Mouse (Mus musculus) kidney, postnatal 0 days (tissue): Measurements from ENCODE around the gene Gm11172. TPM values are rescaled to one million over a fixed set of nuclear protein-coding genes. Genes with fewer than 3 reads are reported as not detected.

Experiments
- ATAC-seq: fragments of 200-750 bp; cut with Nextera tagmentation; replicated peaks from 2 replicates; pipeline ENCODE4 v1.8.0; 2017; ENCODE audit warnings: low read depth, moderate number of reproducible peaks, moderate TSS enrichment, moderate library complexity; ENCODE audit not compliant: low FRiP score
- DNase-seq: peaks from one replicate; pipeline ENCODE4 v3.0.0-alpha.2; 2016; ENCODE audit warnings: low spot score
- H3K27ac ChIP-seq: fragments of 300-500 bp; sonication (generic); 2 replicates; pipeline ENCODE4 v1.5.1; 2014; ENCODE audit warnings: mild to moderate bottlenecking
- H3K27me3 ChIP-seq: fragments of 300-500 bp; sonication (generic); 2 replicates; pipeline ENCODE4 v1.6.1; 2014; ENCODE audit warnings: low read length, mixed read lengths; ENCODE audit not compliant: insufficient read depth
- H3K36me3 ChIP-seq: fragments of 300-500 bp; sonication (generic); 2 replicates; pipeline ENCODE4 v1.6.1; 2014; ENCODE audit warnings: low read length, mixed read lengths; ENCODE audit not compliant: insufficient read depth
- H3K4me1 ChIP-seq: fragments of 300-500 bp; sonication (generic); replicated peaks from 2 replicates; pipeline ENCODE4 v1.6.1; 2014; ENCODE audit warnings: antibody characterized with exemption, low read length, mixed read lengths; ENCODE audit not compliant: insufficient read depth
- H3K4me2 ChIP-seq: fragments of 300-500 bp; sonication (generic); 2 replicates; pipeline ENCODE4 v1.6.1; 2014; ENCODE audit warnings: mild to moderate bottlenecking, low read length, moderate library complexity, mixed read lengths
- H3K4me3 ChIP-seq: fragments of 300-500 bp; sonication (generic); replicated peaks from 2 replicates; pipeline ENCODE4 v1.5.1; 2014; ENCODE audit warnings: low read depth, low read length
- H3K9ac ChIP-seq: fragments of 300-500 bp; sonication (generic); 2 replicates; pipeline ENCODE4 v1.6.1; 2014; ENCODE audit warnings: low read depth, low read length
- H3K9me3 ChIP-seq: fragments of 300-500 bp; sonication (generic); replicated peaks from 2 replicates; pipeline ENCODE4 v1.6.1; 2016; ENCODE audit warnings: low read length, inconsistent platforms, mixed read lengths
- CTCF ChIP-seq: IDR thresholded peaks from 2 replicates; pipeline ENCODE4 v1.5.1; 2016; ENCODE audit warnings: antibody characterized with exemption, low read depth, mild to moderate bottlenecking, moderate library complexity
- WGBS: fragments of 180-500 bp; shearing (Covaris S2); extraction: QIAGEN DNeasy Blood & Tissue Kit; methylation state at CpG from one replicate; pipeline ENCODE4 v1.1.7; 2014; 5-methylcytosine and 5-hydroxymethylcytosine counted together
- polyA plus RNA-seq: library from polyadenylated mRNA; unstranded; fragments of >200 nt; fragmentation: Nextera tagmentation; extraction: Ambion mirVana; gene quantifications from 2 replicates; pipeline ENCODE4 v1.2.1, GENCODE M21; 2015

The Gm11172 gene
- polyA plus RNA-seq, 1 experiment from 2014 or later: not detected

DNA sequence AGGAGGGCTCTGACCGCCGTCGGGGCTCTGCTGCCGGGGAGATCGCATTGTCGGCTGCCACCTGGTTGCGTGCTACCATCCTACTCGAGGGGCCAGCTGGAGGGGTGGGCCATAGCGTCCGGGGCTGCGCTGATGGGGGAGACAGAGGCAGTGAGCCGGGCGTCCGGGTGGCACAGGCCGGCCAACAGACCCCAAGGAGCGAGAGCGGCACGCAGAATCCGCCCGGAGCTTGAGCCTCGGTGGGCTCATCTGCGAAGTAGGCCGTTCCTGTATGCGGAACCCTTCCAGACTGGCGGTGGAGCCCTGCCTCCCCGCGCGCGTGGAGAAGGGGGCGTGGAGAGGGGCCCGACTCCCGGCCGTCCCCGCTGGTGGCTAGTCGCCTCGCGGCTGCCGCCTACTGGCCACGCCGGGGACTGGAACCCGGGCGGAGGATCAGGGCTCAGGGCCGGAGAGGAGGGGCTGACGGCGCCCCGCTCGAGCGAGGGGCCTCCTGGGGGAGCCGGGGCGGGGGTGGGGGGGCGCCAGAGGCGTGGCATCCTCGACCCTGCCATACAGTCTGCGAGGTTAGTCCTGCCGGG, 27.8 kb upstream of the Gm11172 start:
- DNase-seq: peak; percentile 95
- WGBS: under 1% methylated on average over 54 of the region's 55 CpGs
- Histone ChIP-seq H3K9ac (peak overlapping the region; percentile 67), H3K36me3 (no peaks in the 10 kb centered on the region), H3K4me3 (peak overlapping the region; percentile 52), H3K27ac (peak overlapping the region; percentile 96), H3K4me2 (peak overlapping the region; percentile 85), H3K9me3 (no peaks in the 10 kb centered on the region), H3K27me3 (no peaks in the 10 kb centered on the region), H3K4me1 (peaks cover 32% of the 10 kb centered on the region)
- TF ChIP-seq CTCF: peak; percentile 87
- peak; percentile 72 for ATAC-seq

DNA sequence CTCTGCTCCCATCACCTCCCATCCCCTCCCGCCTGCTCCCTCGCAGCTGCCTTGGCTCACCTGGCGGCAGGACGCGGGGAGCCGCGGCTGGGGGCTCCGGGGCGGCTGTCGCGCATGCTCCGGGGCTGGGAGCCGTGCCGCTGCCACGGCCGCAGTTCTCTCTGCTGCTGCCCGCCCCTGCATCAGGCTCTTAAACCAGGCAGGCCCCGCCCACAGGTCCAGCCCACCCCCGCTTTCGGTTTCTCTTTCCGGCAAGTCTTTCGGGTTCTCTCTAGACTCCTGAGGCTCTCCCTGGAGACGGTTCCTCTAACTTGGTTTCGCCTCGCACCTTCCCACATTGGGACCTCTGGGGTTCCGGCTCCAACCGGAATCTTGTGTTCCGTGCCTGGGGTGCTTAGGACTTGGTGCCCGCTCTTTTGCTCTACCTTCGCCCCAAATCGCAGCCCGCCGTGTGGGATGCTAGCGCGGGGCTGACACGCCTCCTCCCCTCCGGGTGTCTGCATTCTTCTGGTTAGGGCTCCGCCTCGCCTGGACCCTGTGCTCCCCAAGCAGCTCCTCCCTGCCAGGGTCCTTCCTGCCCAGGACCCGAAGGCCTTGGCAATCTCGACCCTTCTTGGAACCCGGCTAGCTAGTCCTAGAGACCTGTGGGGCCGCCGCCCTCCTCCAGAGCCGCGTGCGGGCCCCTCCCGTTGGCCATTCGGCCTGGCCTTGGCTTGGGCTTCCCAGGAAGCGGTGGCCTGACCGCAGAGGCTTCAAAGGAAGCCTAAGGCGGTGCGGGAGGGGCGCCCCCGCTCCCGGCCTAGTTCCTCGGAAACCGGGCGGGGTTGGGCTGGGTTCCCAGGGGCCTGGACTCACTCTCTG, 27.1 kb upstream of the Gm11172 start, which contains the start of gene Socs1:
Socs1 (minus strand) TSS at position 166 of the 861 bp plus-strand sequence.
- Histone ChIP-seq H3K4me1 (peaks cover 32% of the 10 kb centered on the region), H3K27ac (peak within 1 kb of the TSS; percentile 96), H3K9me3 (no peaks in the 10 kb centered on the region), H3K4me2 (peak within 1 kb of the TSS; percentile 85), H3K36me3 (no peaks in the 10 kb centered on the region), H3K9ac (peak within 1 kb of the TSS; percentile 67), H3K27me3 (no peaks in the 10 kb centered on the region), H3K4me3 (peak within 1 kb of the TSS; percentile 52)
- TF ChIP-seq CTCF: no peak
- WGBS: under 1% methylated on average over 58 of the region's 59 CpGs
- DNase-seq: peak; percentile 98
- peak; percentile 84 for ATAC-seq

DNA sequence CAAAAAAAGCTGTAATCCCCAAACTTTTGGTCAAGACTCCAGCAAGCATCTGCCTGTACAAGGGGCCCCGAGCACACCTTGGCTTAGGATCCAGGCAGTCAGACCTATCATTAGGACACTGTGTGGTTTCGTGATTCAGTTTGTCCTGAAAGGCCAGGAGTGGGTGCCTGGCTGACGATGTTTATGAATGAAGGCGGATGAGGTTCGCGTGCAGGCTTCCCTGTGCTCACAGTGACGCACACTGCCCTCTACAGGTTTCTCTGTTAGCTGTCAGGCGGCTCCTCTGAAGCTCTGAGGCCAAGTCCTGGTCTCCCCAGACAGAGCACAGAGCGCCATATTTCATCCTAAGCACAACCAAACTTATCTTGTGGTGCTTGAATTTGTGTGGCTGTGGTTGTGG, 26.4 kb upstream of the Gm11172 start:
- TF ChIP-seq CTCF: peak; percentile 86
- H3K36me3 ChIP-seq: no peaks in the 10 kb centered on the region
- WGBS: 1% methylated on average over 9 of the region's 9 CpGs
- peak overlapping the region; percentile 96 for H3K27ac ChIP-seq
- H3K9ac ChIP-seq: peak overlapping the region; percentile 67
- H3K9me3 ChIP-seq: no peaks in the 10 kb centered on the region
- H3K4me2 ChIP-seq: peak overlapping the region; percentile 85
- no peaks in the 10 kb centered on the region for H3K27me3 ChIP-seq
- H3K4me3 ChIP-seq: peak overlapping the region; percentile 52
- ATAC-seq (peak; percentile 30), DNase-seq (peak; percentile 96)
- peaks cover 32% of the 10 kb centered on the region for H3K4me1 ChIP-seq

DNA sequence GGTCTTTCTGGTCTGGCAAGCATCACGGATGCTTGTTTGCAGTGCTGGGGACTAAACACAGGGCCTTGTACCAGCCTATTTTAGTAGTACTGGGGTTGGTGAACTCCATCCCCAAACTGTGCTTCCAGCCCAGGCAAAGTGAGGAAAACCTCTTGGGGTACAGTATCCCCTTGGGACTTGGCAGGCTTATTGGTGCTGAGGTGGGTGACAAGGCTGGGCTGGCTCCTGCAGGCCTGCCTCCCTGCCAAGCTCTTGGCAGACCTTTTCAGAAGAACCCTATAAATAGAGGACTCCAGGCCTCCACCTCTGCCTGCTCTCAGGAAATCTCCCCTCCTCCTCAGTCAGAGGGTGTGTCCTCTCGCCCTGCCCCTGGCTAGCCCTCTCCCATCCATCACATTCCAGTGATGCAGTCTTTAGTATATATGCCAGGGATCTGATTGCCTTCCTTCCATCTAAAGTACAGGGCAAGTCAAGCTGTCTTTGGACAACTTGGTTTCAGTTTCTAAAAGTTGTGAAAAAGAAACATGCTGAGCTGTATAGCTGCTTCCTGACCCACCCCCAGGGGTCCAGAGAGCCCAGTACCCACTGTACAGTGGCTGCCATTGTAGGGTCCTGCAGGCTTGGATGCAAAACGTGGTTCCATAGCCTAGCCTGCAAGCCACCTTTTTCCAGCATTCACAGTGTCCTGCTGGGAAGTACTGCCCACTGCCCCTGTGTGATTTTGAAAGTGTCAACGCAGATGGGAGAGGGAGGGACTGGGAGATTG, 25.8 kb upstream of the Gm11172 start:
- no peak for ATAC-seq
- H3K4me1 ChIP-seq: peaks cover 32% of the 10 kb centered on the region
- H3K27me3 ChIP-seq: no peaks in the 10 kb centered on the region
- 0 out of 2 replicates have a peak overlapping the region, but pooled peaks have one; percentile 85 for H3K4me2 ChIP-seq
- no peaks in the 10 kb centered on the region for H3K36me3 ChIP-seq
- H3K9me3 ChIP-seq: no peaks in the 10 kb centered on the region
- no peak for TF ChIP-seq CTCF
- H3K27ac ChIP-seq: peak overlapping the region; percentile 96; the same call in 1 of the 2 replicates
- DNase-seq: no peak
- H3K9ac ChIP-seq: no peak overlapping the region
- H3K4me3 ChIP-seq: no peak overlapping the region
- WGBS: 56% methylated on average over 4 of the region's 4 CpGs

DNA sequence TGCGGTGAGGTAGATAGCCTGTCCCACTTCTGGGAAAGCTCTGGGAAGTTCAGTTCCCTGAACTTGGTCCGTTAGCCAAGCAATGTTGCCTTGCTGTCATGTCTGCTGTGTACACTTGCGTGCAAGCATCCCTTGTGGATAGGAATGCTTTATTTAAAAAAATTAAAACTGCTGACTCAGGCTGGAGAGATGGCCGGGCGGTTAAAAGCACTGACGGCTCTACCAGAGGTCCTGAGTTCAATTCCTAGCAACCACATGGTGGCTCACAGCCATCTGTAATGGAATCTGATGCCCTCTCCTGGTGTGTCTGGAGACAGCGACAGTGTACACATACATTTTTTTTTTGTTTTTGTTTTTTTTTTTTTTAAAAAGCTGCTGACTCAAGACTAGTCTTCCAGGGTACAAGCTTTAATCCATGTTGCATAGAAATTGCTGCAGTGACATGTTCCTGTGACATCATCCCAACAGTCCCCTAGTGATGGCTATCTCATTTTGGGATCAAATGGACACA, 25.1 kb upstream of the Gm11172 start:
- no peak for ATAC-seq
- DNase-seq: no peak
- Histone ChIP-seq H3K27me3 (no peaks in the 10 kb centered on the region), H3K9ac (no peak overlapping the region), H3K4me1 (peaks cover 28% of the 10 kb centered on the region), H3K4me3 (no peak overlapping the region), H3K9me3 (no peaks in the 10 kb centered on the region), H3K36me3 (no peaks in the 10 kb centered on the region), H3K4me2 (no peak overlapping the region), H3K27ac (no peak overlapping the region)
- WGBS: 69% methylated on average over 7 of the region's 7 CpGs
- peak; percentile 37; the same call in 1 of the 2 replicates for TF ChIP-seq CTCF

GRCm38 (mm10) chr16:10788271-10788670, 24.4 kb upstream of the Gm11172 start, which contains the start of gene Tnp2:
Gene Tnp2 (minus strand): TSS chr16:10788660.
- Histone ChIP-seq H3K4me2 (no peak within 1 kb of the TSS), H3K27me3 (no peaks in the 10 kb centered on the region), H3K9me3 (no peaks in the 10 kb centered on the region), H3K36me3 (no peaks in the 10 kb centered on the region), H3K4me3 (no peak within 1 kb of the TSS), H3K27ac (no peak within 1 kb of the TSS), H3K9ac (no peak within 1 kb of the TSS), H3K4me1 (peaks cover 23% of the 10 kb centered on the region)
- TF ChIP-seq CTCF: no peak
- no peak for ATAC-seq
- WGBS: 42% methylated on average over 16 of the region's 16 CpGs
- DNase-seq: no peak
